Mouse (Mus musculus) myocyte (in vitro differentiated cells): ENCODE measurements around the gene Cnot10.

ENCODE experiments used
- POLR2A ChIP-seq: IDR thresholded peaks from one replicate; pipeline ENCODE4 v1.6.1; 2011; ENCODE audit warnings: low read depth, mild to moderate bottlenecking, control low read depth, moderate library complexity; ENCODE audit not compliant: insufficient read length
- REST ChIP-seq: IDR thresholded peaks from one replicate; pipeline ENCODE4 v1.6.1; 2011; ENCODE audit warnings: mild to moderate bottlenecking, control low read depth, moderate library complexity; ENCODE audit not compliant: insufficient read depth, insufficient read length
- TCF12 ChIP-seq: IDR thresholded peaks from one replicate; pipeline ENCODE4 v1.6.1; 2011; ENCODE audit warnings: mild to moderate bottlenecking, control low read depth; ENCODE audit not compliant: poor library complexity, insufficient read depth, severe bottlenecking

GRCm38 (mm10) chr9:114550033-114550432, 90.0 kb downstream of the Cnot10 start:
- TF ChIP-seq POLR2A (no peak), TCF12 (no peak), REST (no peak)
